Mouse (Mus musculus): ENCODE measurements around the gene Tmem132a. TPM values are rescaled to one million over a fixed set of nuclear protein-coding genes. Genes with fewer than 3 reads are reported as not detected.

The Tmem132a gene
- total and polyA plus RNA-seq, 3 experiments = 2.9 to 22.9 TPM; not detected in 1

GRCm38 (mm10) chr19:10871328-10871961 is 1.7 kb upstream of the Tmem132a start:
- Histone ChIP-seq H3K4me1 (ENCODE audit: control insufficient read depth in 1 of 2, insufficient read depth in 2 of 2) (no peaks in the 10 kb centered on the region; a peak in 1 of 4 replicates), H3K4me2 (ENCODE audit: insufficient read depth, low read depth, poor library complexity, severe bottlenecking) (no peak overlapping the region), H3K79me2 (replicated peaks; ENCODE audit: control insufficient read depth, extremely low read depth, insufficient read depth, poor library complexity, severe bottlenecking) (peaks cover 2% of the 10 kb centered on the region; the same call in 1 of the 2 replicates), H3K36me3 (replicated peaks in 1 of 2; ENCODE audit: control insufficient read depth in 1 of 2, insufficient read depth in 1 of 2, low read length in 1 of 2) (peaks cover 37 to 64% of the 10 kb centered on the region in 2 experiments), H3K27ac (ENCODE audit: insufficient read depth, low read depth) (no peak overlapping the region), H3K9me3 (replicated peaks; ENCODE audit: low read length) (no peaks in the 10 kb centered on the region), H3K4me3 (replicated peaks in 1 of 3; ENCODE audit: low read depth in 2 of 3, low read length in 2 of 3, poor library complexity in 1 of 3) (no peak overlapping the region), H3K27me3 (replicated peaks) (no peaks in the 10 kb centered on the region), H3K9ac (ENCODE audit: insufficient read depth, low read depth) (no peak overlapping the region)
- TF ChIP-seq ZKSCAN1 (IDR thresholded peaks at IDR 0.05; ENCODE audit: borderline replicate concordance, low read depth, low read length) (no peak), MAFK (IDR thresholded peaks at IDR 0.05; ENCODE audit: insufficient replicate concordance, low read length) (no peak), MAX (IDR thresholded peaks at IDR 0.05; ENCODE audit: low read length) (no peak), TBP (conservative IDR thresholded peaks at IDR 0.05; ENCODE audit: low read depth, low read length) (no peak), CHD2 (IDR thresholded peaks at IDR 0.05; ENCODE audit: low read length) (no peak), USF1 (IDR thresholded peaks at IDR 0.05; ENCODE audit: low read depth, low read length) (no peak), ETS1 (conservative IDR thresholded peaks at IDR 0.05; ENCODE audit: low read depth, low read length) (no peak), JUN (IDR thresholded peaks at IDR 0.05; ENCODE audit: insufficient read depth, low read depth, low read length) (no peak), RCOR1 (conservative IDR thresholded peaks at IDR 0.05; ENCODE audit: low read depth, low read length) (no peak), KAT2A (IDR thresholded peaks at IDR 0.05; ENCODE audit: insufficient replicate concordance, low read length) (no peak), MAZ (IDR thresholded peaks at IDR 0.05; ENCODE audit: low read depth, low read length) (no peak), ELF1 (IDR thresholded peaks at IDR 0.05; ENCODE audit: low read depth, low read length) (no peak), NRF1 (IDR thresholded peaks at IDR 0.05; ENCODE audit: low read depth, low read length) (no peak), GABPA (IDR thresholded peaks at IDR 0.05; ENCODE audit: insufficient replicate concordance, low read depth, low read length) (no peak), E2F4 (IDR thresholded peaks at IDR 0.05; ENCODE audit: insufficient replicate concordance, low read depth, low read length) (no peak), UBTF (IDR thresholded peaks at IDR 0.05; ENCODE audit: low read depth, low read length) (no peak)
- dilution Hi-C loops (cut with MboI; ENCODE audit: extremely low pct_ligation_motif_present, extremely low pct_unique_long_range_greater_than_20kb, low sequenced_read_pairs) = no loop called here
- in situ Hi-C loops (cut with MboI; ENCODE audit: low pct_ligation_motif_present, low pct_unique_long_range_greater_than_20kb, low sequenced_read_pairs) = no loop called here
- DNase-seq (ENCODE audit: extremely low read depth) = no peak

- no peak overlapping the region for H3K4me2 ChIP-seq (ENCODE audit: insufficient read depth, low read depth, poor library complexity, severe bottlenecking)
- no peaks in the 10 kb centered on the region for H3K4me1 ChIP-seq (ENCODE audit: control insufficient read depth in 1 of 2, insufficient read depth in 2 of 2)
- H3K9ac ChIP-seq (ENCODE audit: insufficient read depth, low read depth) = no peak overlapping the region
- H3K4me3 ChIP-seq (replicated peaks in 1 of 3; ENCODE audit: low read depth in 2 of 3, low read length in 2 of 3, poor library complexity in 1 of 3) = no peak overlapping the region
- TF ChIP-seq ZMIZ1 (IDR thresholded peaks at IDR 0.05; ENCODE audit: low read depth, low read length) (no peak), CHD1 (IDR thresholded peaks at IDR 0.05; ENCODE audit: low read depth, low read length) (no peak), TCF12 (IDR thresholded peaks at IDR 0.05; ENCODE audit: low read depth, low read length) (no peak), ZC3H11A (IDR thresholded peaks at IDR 0.05; ENCODE audit: low read depth, low read length) (no peak), ETS1 (conservative IDR thresholded peaks at IDR 0.05; ENCODE audit: low read depth, low read length) (no peak), POLR2AphosphoS2 (IDR thresholded peaks at IDR 0.05; ENCODE audit: low read depth, low read length) (no peak), CTCF (conservative IDR thresholded peaks at IDR 0.05 in 1 of 2, IDR thresholded peaks at IDR 0.05 in 1 of 2; ENCODE audit: low read depth in 2 of 2, low read length in 2 of 2) (no peak), MAX (IDR thresholded peaks at IDR 0.05; ENCODE audit: low read length) (no peak), USF2 (conservative IDR thresholded peaks at IDR 0.05; ENCODE audit: low read depth, low read length) (no peak)
- H3K27me3 ChIP-seq (replicated peaks) = no peaks in the 10 kb centered on the region
- no peaks in the 10 kb centered on the region for H3K9me3 ChIP-seq (replicated peaks; ENCODE audit: low read length)
- peaks cover 37 to 61% of the 10 kb centered on the region in 2 experiments for H3K36me3 ChIP-seq (replicated peaks in 1 of 2; ENCODE audit: control insufficient read depth in 1 of 2, insufficient read depth in 1 of 2, low read length in 1 of 2)
- dilution Hi-C loops (cut with MboI; ENCODE audit: extremely low pct_ligation_motif_present, extremely low pct_unique_long_range_greater_than_20kb, low sequenced_read_pairs) = no loop called here
- DNase-seq (ENCODE audit: extremely low read depth) = no peak
- H3K79me2 ChIP-seq (replicated peaks; ENCODE audit: control insufficient read depth, extremely low read depth, insufficient read depth, poor library complexity, severe bottlenecking) = no peaks in the 10 kb centered on the region; the same call in 1 of the 2 replicates
- in situ Hi-C loops (cut with MboI; ENCODE audit: low pct_ligation_motif_present, low pct_unique_long_range_greater_than_20kb, low sequenced_read_pairs) = no loop called here
- no peak overlapping the region for H3K27ac ChIP-seq (ENCODE audit: insufficient read depth, low read depth)
These were observed 936 bp upstream of the Tmem132a start for GRCm38 (mm10) chr19:10870676-10871075.
